Mouse (Mus musculus): ENCODE data around the gene Olfr506. TPM values are rescaled to one million over a fixed set of nuclear protein-coding genes. Genes with fewer than 3 reads are reported as not detected.
"Not testable (repeated sequence)": the region's sequence is repeated elsewhere in the genome, so short reads cannot be mapped to it uniquely, and the experiment has no call there.

Gene Olfr506
- polyA plus RNA-seq (2014; fragmentation: Nextera tagmentation; extraction: Ambion mirVana) = not detected in 2 replicates

GRCm38 (mm10) chr7:108610487-108610886 is at the start of gene Olfr506:
Gene Olfr506, plus strand, starts transcription at chr7:108610787.
- Histone ChIP-seq H3K4me3 (ENCODE audit: low read depth, low read length) (no peak within 1 kb of the TSS), H3K27ac (ENCODE audit: low read depth, low read length) (no peak within 1 kb of the TSS)

GRCm38 (mm10) chr7:108565693-108566092 is 44.9 kb upstream of the Olfr506 start, which contains the start of gene Olfr504:
Gene Olfr504, minus strand, starts transcription at chr7:108565793.
- WGBS (ENCODE audit: insufficient replicate concordance) = 70% methylated on average over 1 of the region's 1 CpGs
- Histone ChIP-seq H3K4me1 (ENCODE audit: control insufficient read depth, insufficient read depth, low read length) (no peaks in the 10 kb centered on the region), H3K36me3 (ENCODE audit: control insufficient read depth, insufficient read depth, low read length) (no peaks in the 10 kb centered on the region)

More at GRCm38 (mm10) chr7:108610487-108610886, at the start of gene Olfr506:
- no peak within 1 kb of the TSS for H3K4me2 ChIP-seq
- no peaks in the 10 kb centered on the region for H3K9me3 ChIP-seq (replicated peaks; ENCODE audit: control insufficient read depth, low read length)
- H3K4me1 ChIP-seq (ENCODE audit: control insufficient read depth, insufficient read depth, low read length) = no peaks in the 10 kb centered on the region
- no peak for ATAC-seq (replicated peaks; ENCODE audit: insufficient number of reproducible peaks, low FRiP score, low TSS enrichment)
- H3K9ac ChIP-seq (ENCODE audit: low read depth, low read length) = no peak within 1 kb of the TSS
- no peaks in the 10 kb centered on the region for H3K36me3 ChIP-seq (ENCODE audit: control insufficient read depth, insufficient read depth, low read length)
- H3K27me3 ChIP-seq (ENCODE audit: control insufficient read depth, insufficient read depth, low read length) = no peaks in the 10 kb centered on the region

DNA sequence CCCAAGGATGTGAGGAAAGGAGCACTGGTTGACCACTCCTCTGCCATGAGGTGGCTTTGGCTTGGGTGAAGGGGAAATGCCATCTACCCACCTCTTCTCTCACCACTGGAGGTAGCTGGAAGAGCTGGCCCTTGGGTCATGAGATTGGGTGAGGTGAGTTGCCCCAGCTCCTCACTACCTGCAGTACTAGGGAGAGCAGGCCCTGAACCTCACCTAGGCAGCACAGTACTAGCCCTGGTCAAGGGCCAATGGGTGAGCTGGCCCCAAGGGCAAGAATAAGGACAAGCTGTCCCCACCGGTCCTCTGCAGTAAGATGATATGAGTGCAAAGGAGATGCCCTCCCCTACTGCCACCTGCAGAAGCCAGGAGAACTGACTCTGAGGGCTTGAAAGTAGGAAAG is 20.8 kb upstream of the Olfr506 start:
- Histone ChIP-seq H3K4me3 (ENCODE audit: low read depth, low read length) (no peak overlapping the region), H3K27me3 (ENCODE audit: control insufficient read depth, insufficient read depth, low read length) (no peaks in the 10 kb centered on the region), H3K36me3 (ENCODE audit: control insufficient read depth, insufficient read depth, low read length) (no peaks in the 10 kb centered on the region), H3K9me3 (replicated peaks; ENCODE audit: control insufficient read depth, low read length) (no peaks in the 10 kb centered on the region), H3K9ac (ENCODE audit: low read depth, low read length) (no peak overlapping the region), H3K4me1 (ENCODE audit: control insufficient read depth, insufficient read depth, low read length) (no peaks in the 10 kb centered on the region), H3K4me2 (no peak overlapping the region), H3K27ac (ENCODE audit: low read depth, low read length) (no peak overlapping the region)
- WGBS (ENCODE audit: insufficient replicate concordance) = 93% methylated on average over 1 of the region's 1 CpGs
- ATAC-seq (replicated peaks; ENCODE audit: insufficient number of reproducible peaks, low FRiP score, low TSS enrichment) = no peak; the same call in 1 of the 2 replicates

More at GRCm38 (mm10) chr7:108565693-108566092, 44.9 kb upstream of the Olfr506 start, which contains the start of gene Olfr504:
- H3K27ac ChIP-seq (ENCODE audit: low read depth, low read length) = no peak within 1 kb of the TSS
- H3K9ac ChIP-seq (ENCODE audit: low read depth, low read length) = no peak within 1 kb of the TSS
- no peaks in the 10 kb centered on the region; the same call in 1 of the 2 replicates for H3K9me3 ChIP-seq (replicated peaks; ENCODE audit: control insufficient read depth, low read length)
- no peak within 1 kb of the TSS for H3K4me3 ChIP-seq (ENCODE audit: low read depth, low read length)
- no peak for ATAC-seq (replicated peaks; ENCODE audit: insufficient number of reproducible peaks, low FRiP score, low TSS enrichment)
- H3K4me2 ChIP-seq = no peak within 1 kb of the TSS
- H3K27me3 ChIP-seq (ENCODE audit: control insufficient read depth, insufficient read depth, low read length) = no peaks in the 10 kb centered on the region

DNA sequence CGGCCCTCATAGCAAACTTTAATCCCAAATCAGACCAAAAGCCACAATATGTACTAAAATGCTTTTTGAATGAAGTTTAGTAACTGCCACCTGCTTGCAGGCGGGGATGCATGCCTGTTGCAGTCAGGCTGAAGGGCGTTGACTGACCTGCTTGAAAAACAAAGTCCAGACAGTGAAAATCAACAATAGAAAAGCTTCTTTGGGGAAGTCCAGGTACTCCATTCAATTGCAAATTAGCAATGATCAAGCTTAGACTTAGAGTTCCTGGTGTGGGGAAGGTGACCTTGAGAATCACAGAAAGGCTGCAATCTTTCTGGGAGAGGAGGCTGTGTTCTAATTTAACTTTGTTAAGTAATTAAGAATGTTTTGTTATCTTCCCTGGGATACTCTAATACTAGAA is 8.7 kb upstream of the Olfr506 start:
- not testable (repeated sequence) for H3K27ac ChIP-seq (ENCODE audit: low read depth, low read length); H3K4me3 ChIP-seq (ENCODE audit: low read depth, low read length); H3K4me1 ChIP-seq (ENCODE audit: control insufficient read depth, insufficient read depth, low read length); H3K9me3 ChIP-seq (replicated peaks; ENCODE audit: control insufficient read depth, low read length); H3K4me2 ChIP-seq; H3K9ac ChIP-seq (ENCODE audit: low read depth, low read length); ATAC-seq (replicated peaks; ENCODE audit: insufficient number of reproducible peaks, low FRiP score, low TSS enrichment); H3K27me3 ChIP-seq (ENCODE audit: control insufficient read depth, insufficient read depth, low read length); H3K36me3 ChIP-seq (ENCODE audit: control insufficient read depth, insufficient read depth, low read length)
- 78% methylated on average over 3 of the region's 3 CpGs for WGBS (ENCODE audit: insufficient replicate concordance)

DNA sequence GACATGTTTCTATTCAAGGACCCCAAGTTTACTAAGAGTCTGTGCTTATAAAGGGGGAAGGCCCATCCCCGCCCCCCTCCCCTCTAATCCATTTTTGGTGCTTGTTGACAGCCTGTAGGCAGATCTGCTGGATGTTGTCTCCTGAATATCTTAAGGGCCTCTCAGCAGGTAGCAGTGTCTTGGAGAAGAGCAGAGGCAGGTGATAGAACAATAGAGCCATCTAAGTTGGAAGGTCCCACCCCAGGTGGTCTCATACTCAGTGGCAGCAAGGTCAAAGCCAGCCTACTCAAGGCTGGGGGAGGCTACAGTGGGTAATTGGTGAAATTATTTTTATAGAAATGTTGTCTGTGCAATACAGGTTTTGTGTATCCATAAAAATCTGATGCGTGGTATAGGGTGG is 3.5 kb downstream of the Olfr506 start:
- ATAC-seq (replicated peaks; ENCODE audit: insufficient number of reproducible peaks, low FRiP score, low TSS enrichment) = no peak
- no peaks in the 10 kb centered on the region for H3K9me3 ChIP-seq (replicated peaks; ENCODE audit: control insufficient read depth, low read length)
- H3K27me3 ChIP-seq (ENCODE audit: control insufficient read depth, insufficient read depth, low read length) = no peaks in the 10 kb centered on the region
- H3K27ac ChIP-seq (ENCODE audit: low read depth, low read length) = no peak overlapping the region
- H3K4me2 ChIP-seq = no peak overlapping the region
- H3K9ac ChIP-seq (ENCODE audit: low read depth, low read length) = no peak overlapping the region
- no peaks in the 10 kb centered on the region for H3K36me3 ChIP-seq (ENCODE audit: control insufficient read depth, insufficient read depth, low read length)
- 80% methylated on average over 2 of the region's 2 CpGs for WGBS (ENCODE audit: insufficient replicate concordance)
- H3K4me3 ChIP-seq (ENCODE audit: low read depth, low read length) = no peak overlapping the region
- H3K4me1 ChIP-seq (ENCODE audit: control insufficient read depth, insufficient read depth, low read length) = no peaks in the 10 kb centered on the region

GRCm38 (mm10) chr7:108616781-108617180 is 6.2 kb downstream of the Olfr506 start:
- not testable (repeated sequence) for H3K9me3 ChIP-seq (replicated peaks; ENCODE audit: control insufficient read depth, low read length); H3K4me3 ChIP-seq (ENCODE audit: low read depth, low read length); H3K36me3 ChIP-seq (ENCODE audit: control insufficient read depth, insufficient read depth, low read length); H3K4me1 ChIP-seq (ENCODE audit: control insufficient read depth, insufficient read depth, low read length); ATAC-seq (replicated peaks; ENCODE audit: insufficient number of reproducible peaks, low FRiP score, low TSS enrichment); H3K27me3 ChIP-seq (ENCODE audit: control insufficient read depth, insufficient read depth, low read length); H3K27ac ChIP-seq (ENCODE audit: low read depth, low read length); H3K9ac ChIP-seq (ENCODE audit: low read depth, low read length); H3K4me2 ChIP-seq
- WGBS (ENCODE audit: insufficient replicate concordance) = 69% methylated on average over 3 of the region's 3 CpGs

DNA sequence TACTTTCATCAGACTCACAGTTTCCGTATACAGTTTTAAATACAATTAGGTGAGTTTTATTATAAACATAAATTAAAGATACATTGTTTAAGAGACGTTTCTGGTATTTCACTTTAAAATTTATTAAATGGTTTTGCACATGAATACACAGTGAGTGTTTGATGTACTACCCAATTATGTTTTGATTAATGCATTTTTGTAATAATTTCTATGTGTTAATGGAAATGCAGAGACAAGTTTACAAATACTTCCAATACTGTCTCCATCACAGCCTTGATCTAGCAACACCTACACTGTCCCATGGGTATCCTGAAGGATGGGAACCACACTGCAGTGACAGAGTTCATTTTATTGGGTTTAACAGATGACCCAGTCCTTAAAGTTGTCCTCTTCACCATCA is 10.9 kb downstream of the Olfr506 start, which contains the start of gene Olfr507:
TSS of gene Olfr507 (plus strand) at position 301 of the 400 bp plus-strand sequence.
- no peak for ATAC-seq (replicated peaks; ENCODE audit: insufficient number of reproducible peaks, low FRiP score, low TSS enrichment)

DNA sequence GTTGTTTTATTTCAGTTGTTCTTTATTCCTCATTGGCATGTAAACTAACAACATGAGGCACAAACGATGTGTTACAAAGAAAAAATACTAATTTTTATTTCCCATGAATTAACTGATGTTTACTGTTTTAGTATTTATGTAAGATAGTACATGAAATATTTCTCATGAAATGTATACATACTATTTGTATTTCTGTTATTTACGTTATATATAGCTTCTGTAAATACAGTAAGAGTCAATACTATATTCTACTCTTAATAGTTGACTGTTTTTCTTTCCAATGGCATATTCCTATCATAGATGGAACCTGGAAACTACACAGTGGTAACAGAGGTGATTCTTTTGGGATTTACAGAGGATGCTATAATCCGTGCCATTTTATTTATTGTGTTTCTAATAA is 19.1 kb downstream of the Olfr506 start, which contains the start of gene Olfr508:
TSS of gene Olfr508 (plus strand) at position 301 of the 400 bp plus-strand sequence.
- no peak within 1 kb of the TSS for H3K4me2 ChIP-seq
- H3K36me3 ChIP-seq (ENCODE audit: control insufficient read depth, insufficient read depth, low read length) = no peaks in the 10 kb centered on the region
- H3K27me3 ChIP-seq (ENCODE audit: control insufficient read depth, insufficient read depth, low read length) = no peaks in the 10 kb centered on the region
- H3K4me3 ChIP-seq (ENCODE audit: low read depth, low read length) = no peak within 1 kb of the TSS
- no peak for ATAC-seq (replicated peaks; ENCODE audit: insufficient number of reproducible peaks, low FRiP score, low TSS enrichment)
- H3K4me1 ChIP-seq (ENCODE audit: control insufficient read depth, insufficient read depth, low read length) = no peaks in the 10 kb centered on the region
- H3K27ac ChIP-seq (ENCODE audit: low read depth, low read length) = no peak within 1 kb of the TSS
- H3K9me3 ChIP-seq (replicated peaks; ENCODE audit: control insufficient read depth, low read length) = no peaks in the 10 kb centered on the region
- H3K9ac ChIP-seq (ENCODE audit: low read depth, low read length) = no peak within 1 kb of the TSS
- 78% methylated on average over 3 of the region's 3 CpGs for WGBS (ENCODE audit: insufficient replicate concordance)

More for the DNA sequence above, 10.9 kb downstream of the Olfr506 start, which contains the start of gene Olfr507:
- Histone ChIP-seq H3K9me3 (replicated peaks; ENCODE audit: control insufficient read depth, low read length) (no peaks in the 10 kb centered on the region), H3K27me3 (ENCODE audit: control insufficient read depth, insufficient read depth, low read length) (no peaks in the 10 kb centered on the region), H3K4me1 (ENCODE audit: control insufficient read depth, insufficient read depth, low read length) (no peaks in the 10 kb centered on the region), H3K27ac (ENCODE audit: low read depth, low read length) (no peak within 1 kb of the TSS), H3K4me2 (no peak within 1 kb of the TSS), H3K9ac (ENCODE audit: low read depth, low read length) (no peak within 1 kb of the TSS), H3K36me3 (ENCODE audit: control insufficient read depth, insufficient read depth, low read length) (no peaks in the 10 kb centered on the region), H3K4me3 (ENCODE audit: low read depth, low read length) (no peak within 1 kb of the TSS)
- WGBS (ENCODE audit: insufficient replicate concordance) = 73% methylated on average over 2 of the region's 2 CpGs

GRCm38 (mm10) chr7:108651806-108652205 is 41.2 kb downstream of the Olfr506 start, which contains the start of gene Olfr509:
Gene Olfr509, minus strand, starts transcription at chr7:108651906.
- H3K27ac ChIP-seq (ENCODE audit: low read depth, low read length) = no peak within 1 kb of the TSS
- no peak within 1 kb of the TSS for H3K9ac ChIP-seq (ENCODE audit: low read depth, low read length)
- H3K4me3 ChIP-seq (ENCODE audit: low read depth, low read length) = no peak within 1 kb of the TSS
- no peak within 1 kb of the TSS for H3K4me2 ChIP-seq
- H3K9me3 ChIP-seq (replicated peaks; ENCODE audit: control insufficient read depth, low read length) = no peaks in the 10 kb centered on the region
- H3K27me3 ChIP-seq (ENCODE audit: control insufficient read depth, insufficient read depth, low read length) = no peaks in the 10 kb centered on the region
- no peaks in the 10 kb centered on the region for H3K36me3 ChIP-seq (ENCODE audit: control insufficient read depth, insufficient read depth, low read length)
- no peak for ATAC-seq (replicated peaks; ENCODE audit: insufficient number of reproducible peaks, low FRiP score, low TSS enrichment)
- H3K4me1 ChIP-seq (ENCODE audit: control insufficient read depth, insufficient read depth, low read length) = no peaks in the 10 kb centered on the region
